Mouse (Mus musculus) heart, adult 18-20 months (tissue): ENCODE measurements around the gene H2-Oa. TPM values are rescaled to one million over a fixed set of nuclear protein-coding genes. Genes with fewer than 3 reads are reported as not detected.
"Not testable (repeated sequence)": the region's sequence is repeated elsewhere in the genome, so short reads cannot be mapped to it uniquely, and the experiment has no call there.

ENCODE experiments used
- DNase-seq, 2 experiments: peaks; one replicate each; pipeline ENCODE4 v3.0.0; 2021 to 2022; ENCODE audit warnings: mixed read lengths in 1 of 2
- total RNA-seq, 2 experiments: library from RNA; stranded (reverse); gene quantifications; 2 replicates each; pipeline ENCODE4 v1.2.3; 2021

Gene H2-Oa
- total RNA-seq, 2 experiments from 2014 or later, result 1.6 TPM; not detected in 1

DNA sequence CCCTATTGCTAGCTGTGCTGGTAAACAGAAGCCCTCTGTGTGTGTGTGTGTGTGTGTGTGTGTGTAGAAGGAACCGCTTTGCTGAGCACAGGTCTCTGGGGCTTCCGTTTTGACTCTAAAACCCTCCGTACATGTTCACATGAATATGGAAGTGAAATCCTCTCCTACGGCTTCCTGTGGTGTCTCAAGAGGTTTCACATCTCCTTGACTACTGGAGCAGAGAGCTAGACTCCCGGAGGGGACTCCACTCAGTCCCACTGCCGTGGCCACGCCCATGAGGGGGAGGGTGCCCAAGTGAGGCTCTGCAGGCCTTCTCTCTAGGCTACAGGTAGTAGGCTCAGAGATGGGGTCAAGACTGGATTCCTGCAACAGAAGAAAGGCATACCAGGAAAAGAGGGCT, 50.9 kb downstream of the H2-Oa start, which contains the start of gene H2-DMb2:
Gene H2-DMb2 (plus strand): TSS at position 275 of the 400 bp plus-strand sequence.
- peak; percentile 65 to 84 for DNase-seq

DNA sequence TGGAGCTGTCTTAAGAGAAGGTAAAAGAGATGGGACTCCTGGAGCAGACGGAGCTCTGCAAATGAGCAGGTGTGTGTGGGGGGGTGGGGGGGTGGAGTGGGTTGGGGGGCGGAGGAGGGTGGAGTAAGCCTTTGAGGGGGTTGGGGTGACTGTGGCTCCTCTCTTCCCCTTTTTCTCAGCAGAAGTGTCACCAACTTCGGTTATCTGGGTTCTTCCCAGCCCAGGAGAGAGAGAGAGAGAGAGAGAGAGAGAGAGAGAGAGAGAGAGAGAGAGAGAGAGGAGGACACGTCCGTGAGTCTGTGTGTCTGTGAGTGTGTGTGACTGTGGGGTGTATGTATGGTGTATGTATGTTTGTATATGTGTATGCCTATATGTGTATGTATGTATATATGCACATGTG, 51.3 kb downstream of the H2-Oa start:
- no peak for DNase-seq

DNA sequence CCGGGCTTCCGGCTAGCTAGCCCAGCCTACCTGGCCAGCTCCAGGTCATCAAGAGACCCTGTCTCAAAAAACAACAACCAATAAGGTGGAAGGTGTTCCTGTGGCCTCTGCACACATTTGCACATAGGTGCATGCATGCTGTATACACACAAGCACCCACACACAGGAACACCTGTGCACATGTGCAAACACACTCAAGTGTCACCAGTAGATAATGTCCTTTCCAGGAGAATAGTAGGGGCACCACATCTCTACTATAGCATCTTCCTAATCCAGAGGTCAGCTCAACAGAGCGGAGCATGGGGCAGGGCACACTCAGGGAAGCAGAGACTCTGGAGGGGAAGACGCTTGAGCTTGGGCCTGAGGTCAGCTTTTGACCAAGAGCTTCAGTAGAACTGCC, 52.1 kb downstream of the H2-Oa start:
- DNase-seq, result not testable (repeated sequence)

Other genes starting within 250 kb of the H2-Oa start
- 10 to 100 TPM; 31.8 to 34.9 TPM for gene Cd320, start 249.2 kb upstream of the H2-Oa start, total RNA-seq
- gene Gm7029, start 218.5 kb upstream of the H2-Oa start, total RNA-seq, result not detected
- 1 to 10 TPM in 1 of 2 experiments, under 1 TPM in 1; 0.80 to 1.4 TPM for gene Kifc1, start 201.7 kb upstream of the H2-Oa start, total RNA-seq
- gene Platr17, start 187.2 kb upstream of the H2-Oa start, total RNA-seq, result not detected
- gene Daxx, start 182.9 kb upstream of the H2-Oa start, total RNA-seq, result 10 to 100 TPM; 12.3 to 20.7 TPM
- gene Tapbp, start 176.4 kb upstream of the H2-Oa start, total RNA-seq, result 100 to 1,000 TPM; 111 to 115 TPM
- gene Zbtb22, start 176.4 kb upstream of the H2-Oa start, total RNA-seq, result 10 to 100 TPM; 15.6 to 16.6 TPM
- gene Rgl2, start 162.8 kb upstream of the H2-Oa start, total RNA-seq, result 10 to 100 TPM; 30.9 to 31.8 TPM
- 10 to 100 TPM; 69.9 to 76.1 TPM for gene Pfdn6, start 152.0 kb upstream of the H2-Oa start, total RNA-seq
- gene Wdr46, start 151.7 kb upstream of the H2-Oa start, total RNA-seq, result 10 to 100 TPM; 10.3 to 10.9 TPM
- 1 to 10 TPM; 1.3 to 1.8 TPM for gene B3galt4, start 140.9 kb upstream of the H2-Oa start, total RNA-seq
- 10 to 100 TPM; 36.8 to 39.7 TPM for gene Vps52, start 136.5 kb upstream of the H2-Oa start, total RNA-seq
- gene Rps18, start 136.3 kb upstream of the H2-Oa start, total RNA-seq, result 100 to 1,000 TPM; 419 to 435 TPM
- 100 to 1,000 TPM; 204 to 337 TPM for gene H2-K1, start 92.0 kb upstream of the H2-Oa start, total RNA-seq
- gene Ring1, start 67.7 kb upstream of the H2-Oa start, total RNA-seq, result 10 to 100 TPM; 13.2 to 16.9 TPM
- gene H2-Ke6, start 64.3 kb upstream of the H2-Oa start, total RNA-seq, result 100 to 1,000 TPM; 131 to 137 TPM
- gene Slc39a7, start 60.7 kb upstream of the H2-Oa start, total RNA-seq, result 10 to 100 TPM; 66.3 to 67.0 TPM
- gene Rxrb, start 60.5 kb upstream of the H2-Oa start, total RNA-seq, result 10 to 100 TPM; 42.3 to 45.4 TPM
- 1 to 10 TPM in 1 of 2 experiments, under 1 TPM in 1; 0.55 to 1.7 TPM for gene Col11a2, start 52.9 kb upstream of the H2-Oa start, total RNA-seq
- 1 to 10 TPM; 5.9 to 7.2 TPM for gene H2-DMa, start 27.2 kb downstream of the H2-Oa start, total RNA-seq
- gene Brd2, start 30.3 kb downstream of the H2-Oa start, total RNA-seq, result 10 to 100 TPM; 64.5 to 79.0 TPM
- 1 to 10 TPM; 2.0 to 7.5 TPM for gene H2-DMb2, start 51.0 kb downstream of the H2-Oa start, total RNA-seq
- gene H2-DMb1, start 60.7 kb downstream of the H2-Oa start, total RNA-seq, result 1 to 10 TPM; 3.0 to 3.9 TPM
- gene Tap1, start 95.2 kb downstream of the H2-Oa start, total RNA-seq, result 10 to 100 TPM in 1 of 2 experiments, 1 to 10 TPM in 1; 5.7 to 11.4 TPM
- 10 to 100 TPM; 13.1 to 25.3 TPM for gene Psmb9, start 95.4 kb downstream of the H2-Oa start, total RNA-seq
- gene Psmb8, start 105.4 kb downstream of the H2-Oa start, total RNA-seq, result 10 to 100 TPM; 19.5 to 34.4 TPM
- gene Tap2, start 111.2 kb downstream of the H2-Oa start, total RNA-seq, result 10 to 100 TPM; 25.3 to 33.3 TPM
- gene H2-Ob, start 146.6 kb downstream of the H2-Oa start, total RNA-seq, result 1 to 10 TPM in 1 of 2 experiments, under 1 TPM in 1; 0.77 to 5.7 TPM
- 10 to 100 TPM; 36.6 to 43.8 TPM for gene H2-Ab1, start 165.3 kb downstream of the H2-Oa start, total RNA-seq
- gene H2-Aa, start 195.5 kb downstream of the H2-Oa start, total RNA-seq, result 10 to 100 TPM; 52.0 to 53.2 TPM
- gene H2-Eb1, start 213.5 kb downstream of the H2-Oa start, total RNA-seq, result 10 to 100 TPM; 54.9 to 60.2 TPM
- under 1 TPM in 1 of 2 experiments, not detected in 1; 0.46 TPM for gene H2-Eb2, start 233.3 kb downstream of the H2-Oa start, total RNA-seq